Mouse (Mus musculus) hindbrain, embryonic 14.5 days (tissue): Measurements from ENCODE around the gene Heg1. TPM values are rescaled to one million over a fixed set of nuclear protein-coding genes. Genes with fewer than 3 reads are reported as not detected.

Experiments used
- ATAC-seq: fragments of 200-750 bp; cut with Nextera tagmentation; 2 replicates; pipeline ENCODE4 v1.8.0; 2017; ENCODE audit warnings: moderate number of reproducible peaks, mild to moderate bottlenecking, moderate TSS enrichment, moderate library complexity; ENCODE audit not compliant: low FRiP score
- DNase-seq: peaks from one replicate; pipeline ENCODE4 v3.0.0-alpha.2; 2015; ENCODE audit warnings: low spot score
- H3K27ac ChIP-seq: fragments of 300-500 bp; sonication (generic); 2 replicates; pipeline ENCODE4 v1.5.1; 2014; ENCODE audit warnings: mild to moderate bottlenecking, moderate library complexity
- H3K27me3 ChIP-seq: fragments of 300-500 bp; sonication (generic); 2 replicates; pipeline ENCODE4 v1.6.1; 2014; ENCODE audit warnings: mild to moderate bottlenecking, low read length, mixed read lengths; ENCODE audit not compliant: control insufficient read depth, insufficient read depth
- H3K36me3 ChIP-seq: fragments of 300-500 bp; sonication (generic); replicated peaks from 2 replicates; pipeline ENCODE4 v1.6.1; 2014; ENCODE audit not compliant: control insufficient read depth, insufficient read depth
- H3K4me1 ChIP-seq: fragments of 300-500 bp; sonication (generic); replicated peaks from 2 replicates; pipeline ENCODE4 v1.6.1; 2014; ENCODE audit warnings: antibody characterized with exemption, low read length, mixed read lengths; ENCODE audit not compliant: control insufficient read depth, insufficient read depth
- H3K4me2 ChIP-seq: fragments of 300-500 bp; sonication (generic); replicated peaks from 2 replicates; pipeline ENCODE4 v1.6.1; 2014; ENCODE audit warnings: mild to moderate bottlenecking, moderate library complexity
- H3K4me3 ChIP-seq: fragments of 300-500 bp; sonication (generic); replicated peaks from 2 replicates; pipeline ENCODE4 v1.5.1; 2014; ENCODE audit warnings: mild to moderate bottlenecking, low read length
- H3K9ac ChIP-seq: fragments of 300-500 bp; sonication (generic); 2 replicates; pipeline ENCODE4 v1.6.1; 2014
- H3K9me3 ChIP-seq: fragments of 300-500 bp; sonication (generic); 2 replicates; pipeline ENCODE4 v1.6.1; 2016; ENCODE audit warnings: low read length; ENCODE audit not compliant: control insufficient read depth
- WGBS: fragments of 180-500 bp; shearing (Covaris S2); extraction: QIAGEN DNeasy Blood & Tissue Kit; methylation state at CpG from one replicate; pipeline ENCODE4 v1.1.7; 2014; 5-methylcytosine and 5-hydroxymethylcytosine counted together
- polyA plus RNA-seq: library from polyadenylated mRNA; unstranded; fragments of >200 nt; fragmentation: Nextera tagmentation; extraction: Ambion mirVana; gene quantifications from 2 replicates; pipeline ENCODE4 v1.2.1, GENCODE M21; 2014

The Heg1 gene
- polyA plus RNA-seq, 1 experiment from 2014 or later = 10.7 TPM

DNA sequence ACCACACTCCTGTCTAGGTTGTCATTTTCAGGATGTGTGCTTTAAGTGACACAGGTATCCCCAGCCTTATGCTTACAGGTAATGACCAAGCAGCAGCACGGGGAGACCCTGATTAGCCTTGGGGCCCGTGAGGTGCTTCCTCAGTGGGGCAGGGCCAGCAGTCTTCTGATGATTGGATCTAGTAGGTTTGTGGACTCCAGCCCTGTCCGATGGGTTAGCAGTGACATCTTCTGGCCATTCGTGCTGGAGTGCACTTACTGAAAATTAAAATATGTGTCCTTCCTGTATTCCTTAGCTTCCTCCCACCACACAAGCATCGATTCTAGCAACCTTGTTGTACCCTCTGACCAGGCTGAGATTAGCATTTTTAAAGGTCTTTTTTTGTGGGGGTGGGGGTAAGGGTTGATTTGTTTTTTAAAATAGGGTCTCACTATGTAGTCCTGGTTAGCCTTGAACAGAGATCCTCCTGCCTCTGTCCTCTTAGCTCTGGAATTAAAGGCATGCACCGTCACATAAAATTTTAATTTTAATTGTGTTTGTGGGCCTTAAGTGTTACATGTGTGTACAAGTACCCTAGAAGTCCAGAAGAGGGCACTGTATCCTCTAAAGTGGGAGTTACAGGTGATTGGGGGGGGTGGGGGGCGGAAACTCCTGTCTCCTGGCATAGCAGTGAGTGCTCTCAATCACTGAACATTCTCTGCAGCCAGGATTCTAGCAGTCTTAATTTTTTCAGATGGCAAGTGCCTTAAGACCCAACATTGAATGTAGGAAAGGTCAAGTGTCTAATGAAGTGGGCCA is 60.7 kb downstream of the Heg1 start:
- 58% methylated on average over 7 of the region's 7 CpGs for WGBS
- no peak overlapping the region for H3K27ac ChIP-seq
- no peak overlapping the region for H3K4me3 ChIP-seq
- H3K4me2 ChIP-seq = no peak overlapping the region
- H3K27me3 ChIP-seq = no peaks in the 10 kb centered on the region
- DNase-seq = peak; percentile 76
- H3K9me3 ChIP-seq = no peaks in the 10 kb centered on the region
- peaks cover 13% of the 10 kb centered on the region; the same call in 1 of the 2 replicates for H3K4me1 ChIP-seq
- ATAC-seq = 0 out of 2 replicates have a peak, but pooled peaks have one; percentile 46
- no peak overlapping the region for H3K9ac ChIP-seq
- no peaks in the 10 kb centered on the region for H3K36me3 ChIP-seq

DNA sequence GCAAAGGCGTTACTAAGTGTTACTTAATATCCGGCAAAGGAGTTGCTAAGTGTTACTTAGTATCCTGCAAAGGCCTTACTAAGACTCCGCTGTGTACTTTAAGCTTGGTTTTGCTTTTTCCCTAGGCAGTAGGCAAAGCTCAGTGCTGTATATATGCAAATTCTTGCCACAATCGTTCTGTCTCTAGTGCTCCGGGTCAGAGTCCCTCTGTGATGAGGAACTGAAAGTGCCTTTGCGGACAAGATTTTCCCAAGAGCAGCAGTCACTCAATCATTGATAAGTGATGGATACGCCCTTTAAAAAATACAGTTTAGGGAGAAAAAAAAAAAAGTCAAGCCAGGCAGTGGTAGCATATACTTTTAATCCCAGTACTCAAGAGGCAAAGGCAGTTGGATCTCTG is 61.3 kb downstream of the Heg1 start:
- Histone ChIP-seq H3K4me3 (no peak overlapping the region), H3K4me1 (peaks cover 13% of the 10 kb centered on the region; the same call in 1 of the 2 replicates), H3K9ac (no peak overlapping the region), H3K27ac (no peak overlapping the region), H3K9me3 (no peaks in the 10 kb centered on the region), H3K4me2 (no peak overlapping the region), H3K36me3 (no peaks in the 10 kb centered on the region), H3K27me3 (no peaks in the 10 kb centered on the region)
- 85% methylated on average over 7 of the region's 7 CpGs for WGBS
- DNase-seq = no peak
- no peak for ATAC-seq

DNA sequence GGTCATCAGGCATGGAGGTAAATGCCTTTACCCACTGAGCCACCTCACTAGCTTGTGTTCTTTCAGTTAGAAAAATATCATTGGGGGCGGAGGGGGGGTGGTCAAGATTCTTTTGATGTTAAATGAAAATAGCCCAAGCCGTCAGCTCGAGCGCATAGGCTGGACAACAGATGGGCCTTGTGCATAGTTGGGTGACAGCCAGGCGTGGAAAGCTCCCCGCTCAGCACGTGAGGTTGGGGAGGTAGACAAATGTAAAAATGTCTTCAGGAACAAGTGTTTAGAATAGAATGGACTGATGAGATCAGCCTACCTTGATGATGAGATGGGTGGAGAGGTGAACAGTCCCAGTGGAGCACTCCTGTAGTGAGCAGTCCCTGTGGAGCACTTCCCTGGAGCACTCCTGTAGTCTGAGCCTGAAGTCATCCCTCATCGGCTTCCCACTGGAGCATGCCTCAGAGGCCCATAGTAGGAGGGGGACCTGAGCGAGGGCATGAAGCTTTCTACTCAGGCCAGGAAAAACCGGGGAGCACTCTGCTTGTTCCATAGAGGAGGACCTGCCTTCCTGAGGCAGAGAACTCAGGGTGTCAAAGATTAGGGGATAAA is 62.0 kb downstream of the Heg1 start:
- peaks cover 10% of the 10 kb centered on the region; the same call in 1 of the 2 replicates for H3K4me1 ChIP-seq
- no peak overlapping the region for H3K27ac ChIP-seq
- DNase-seq = no peak
- H3K4me3 ChIP-seq = no peak overlapping the region
- WGBS = 73% methylated on average over 10 of the region's 10 CpGs
- no peaks in the 10 kb centered on the region for H3K9me3 ChIP-seq
- no peak for ATAC-seq
- H3K36me3 ChIP-seq = no peaks in the 10 kb centered on the region
- no peak overlapping the region for H3K4me2 ChIP-seq
- H3K27me3 ChIP-seq = no peaks in the 10 kb centered on the region
- no peak overlapping the region for H3K9ac ChIP-seq

DNA sequence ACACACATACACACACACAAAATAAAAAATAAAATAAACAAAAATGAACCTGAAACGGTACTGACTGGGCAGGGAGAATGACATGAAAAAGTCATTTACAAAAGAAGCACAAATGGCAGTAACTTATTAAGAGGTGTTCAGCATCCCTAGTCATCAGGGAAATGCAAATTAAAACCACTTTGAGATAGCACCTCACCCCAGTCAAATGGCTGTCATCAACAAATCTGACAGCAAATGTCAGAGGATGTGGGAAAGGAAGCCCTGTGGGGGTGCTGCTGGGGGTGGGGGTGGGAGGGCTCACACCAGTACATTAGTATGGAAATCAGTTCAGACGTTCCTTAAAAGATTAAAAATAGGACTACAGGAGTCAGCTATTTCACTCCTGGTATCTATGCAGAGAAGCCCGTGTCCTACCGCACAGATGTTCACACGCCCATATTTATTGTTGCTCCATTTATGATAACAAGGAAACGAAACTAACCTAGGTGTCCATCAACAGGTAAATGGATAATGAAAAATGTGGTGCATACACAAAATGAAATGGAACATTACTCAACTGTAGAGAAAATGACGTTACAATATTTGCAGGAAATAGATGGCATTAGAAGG is 63.3 kb downstream of the Heg1 start:
- no peaks in the 10 kb centered on the region for H3K9me3 ChIP-seq
- WGBS = 61% methylated on average over 7 of the region's 7 CpGs

DNA sequence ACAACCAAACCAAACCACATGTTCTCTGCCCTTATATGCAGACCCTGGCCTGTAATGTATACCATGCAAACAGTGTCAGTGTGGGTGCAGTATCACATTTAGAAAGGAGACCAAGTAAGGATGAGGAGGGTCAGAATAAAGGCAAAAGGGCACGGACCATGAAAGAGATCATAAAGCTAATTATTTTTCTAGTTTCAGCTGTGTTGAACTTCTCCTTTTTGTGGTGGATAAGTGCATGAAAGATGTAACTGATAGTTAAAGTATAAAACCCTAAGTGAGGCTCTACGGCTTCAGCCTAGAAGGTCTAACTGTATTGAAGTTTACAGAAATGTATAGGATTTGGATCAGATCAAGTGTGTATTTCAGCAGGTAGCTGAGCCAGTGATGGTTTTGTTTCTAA is 63.8 kb downstream of the Heg1 start:
- H3K4me3 ChIP-seq = no peak overlapping the region
- no peaks in the 10 kb centered on the region for H3K27me3 ChIP-seq
- ATAC-seq (no peak), DNase-seq (no peak)
- no peaks in the 10 kb centered on the region for H3K4me1 ChIP-seq
- H3K36me3 ChIP-seq = 0 out of 2 replicates have a peak, but pooled peaks cover 3% of the 10 kb centered on the region
- 88% methylated on average over 2 of the region's 2 CpGs for WGBS
- no peak overlapping the region for H3K9ac ChIP-seq
- no peaks in the 10 kb centered on the region for H3K9me3 ChIP-seq
- no peak overlapping the region for H3K27ac ChIP-seq
- H3K4me2 ChIP-seq = no peak overlapping the region

More for the DNA sequence above, 63.3 kb downstream of the Heg1 start:
- H3K4me1 ChIP-seq = no peaks in the 10 kb centered on the region
- H3K27me3 ChIP-seq = no peaks in the 10 kb centered on the region
- H3K9ac ChIP-seq = no peak overlapping the region
- DNase-seq (no peak), ATAC-seq (no peak)
- H3K4me3 ChIP-seq = no peak overlapping the region
- H3K27ac ChIP-seq = no peak overlapping the region
- 0 out of 2 replicates have a peak, but pooled peaks cover 3% of the 10 kb centered on the region for H3K36me3 ChIP-seq
- H3K4me2 ChIP-seq = no peak overlapping the region

DNA sequence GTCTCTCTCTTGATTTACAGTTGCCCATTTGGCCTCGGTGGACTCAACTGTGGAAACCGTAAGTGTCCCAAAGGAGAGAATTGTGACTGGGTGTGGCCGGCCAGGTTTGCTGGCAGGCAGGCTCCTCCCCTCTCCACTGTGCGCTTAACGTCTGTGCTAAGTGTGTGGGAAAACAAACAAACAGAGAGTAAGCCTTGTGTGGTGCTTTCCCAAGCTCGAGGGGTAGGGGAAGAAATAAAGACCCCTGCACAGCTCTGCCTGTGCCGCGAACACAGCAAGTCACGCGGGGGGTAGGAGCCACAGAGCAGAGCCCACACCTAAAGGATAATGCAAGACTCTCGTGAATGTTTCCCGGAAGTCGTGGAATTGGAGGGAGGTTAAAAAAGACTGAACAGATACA is 67.0 kb downstream of the Heg1 start:
- DNase-seq = no peak
- no peak overlapping the region for H3K4me3 ChIP-seq
- H3K27me3 ChIP-seq = no peaks in the 10 kb centered on the region
- no peaks in the 10 kb centered on the region for H3K9me3 ChIP-seq
- no peak for ATAC-seq
- H3K27ac ChIP-seq = no peak overlapping the region
- 0 out of 2 replicates have a peak, but pooled peaks cover 3% of the 10 kb centered on the region for H3K36me3 ChIP-seq
- 0 out of 2 replicates have a peak overlapping the region, but pooled peaks have one; percentile 6 for H3K4me2 ChIP-seq
- no peaks in the 10 kb centered on the region for H3K4me1 ChIP-seq
- H3K9ac ChIP-seq = no peak overlapping the region
- 47% methylated on average over 13 of the region's 13 CpGs for WGBS

DNA sequence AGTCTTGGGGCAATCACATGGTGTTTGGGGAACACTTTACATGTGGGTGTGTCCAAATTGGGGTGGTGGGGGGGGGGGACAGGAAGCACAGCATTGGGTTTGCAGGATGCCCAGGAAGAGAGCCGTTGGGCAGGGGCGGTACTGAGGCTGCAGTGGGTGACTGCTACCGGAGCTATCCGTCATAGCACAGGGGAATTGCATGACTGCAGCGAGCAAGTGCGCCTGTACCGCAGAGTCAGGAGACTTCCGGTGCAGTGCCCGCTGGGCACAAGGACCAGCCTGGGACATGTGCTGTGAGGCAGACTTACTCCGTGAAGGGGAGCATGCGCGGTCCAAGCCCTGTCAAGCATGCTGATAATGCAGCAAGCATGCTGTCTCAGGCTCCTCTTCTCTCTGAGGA is 67.4 kb downstream of the Heg1 start:
- Histone ChIP-seq H3K9me3 (no peaks in the 10 kb centered on the region), H3K4me3 (no peak overlapping the region), H3K27ac (no peak overlapping the region), H3K27me3 (no peaks in the 10 kb centered on the region), H3K4me2 (0 out of 2 replicates have a peak overlapping the region, but pooled peaks have one; percentile 6), H3K9ac (no peak overlapping the region), H3K4me1 (no peaks in the 10 kb centered on the region), H3K36me3 (0 out of 2 replicates have a peak, but pooled peaks cover 3% of the 10 kb centered on the region)
- ATAC-seq (no peak), DNase-seq (no peak)
- WGBS = 75% methylated on average over 12 of the region's 12 CpGs

DNA sequence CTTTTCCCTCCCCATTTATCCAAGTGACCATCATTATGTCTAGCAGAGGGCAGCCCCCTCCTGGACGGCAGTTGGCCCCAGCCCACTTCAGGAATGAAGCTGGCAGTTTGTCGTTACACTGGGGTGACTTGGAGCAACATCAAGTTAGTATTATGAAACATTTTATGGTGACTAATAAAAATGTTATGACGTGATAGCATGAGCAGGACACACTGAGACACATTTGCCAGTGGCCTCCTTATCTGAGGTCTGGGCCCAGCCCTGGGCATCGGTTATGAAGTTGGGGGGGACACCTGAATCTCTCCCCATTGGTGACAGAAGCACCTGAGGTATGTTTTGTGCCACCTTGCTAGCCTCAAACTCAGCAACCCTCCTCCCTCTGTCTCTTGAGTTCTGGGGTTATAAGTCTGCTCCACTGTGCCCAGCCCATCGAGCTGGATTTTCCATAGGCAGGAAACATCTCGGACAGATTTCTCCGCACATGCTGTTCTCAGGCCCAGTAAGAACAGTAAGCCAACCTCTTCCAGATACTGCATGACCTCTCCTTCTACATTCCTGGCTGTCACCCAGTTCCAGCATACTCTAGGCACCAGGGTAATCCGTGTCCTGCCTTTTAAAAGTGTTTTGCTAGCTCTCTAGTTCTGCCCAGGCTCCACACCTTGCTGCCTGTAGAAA is 68.9 kb downstream of the Heg1 start:
- no peak for DNase-seq
- no peak overlapping the region for H3K4me3 ChIP-seq
- WGBS = 90% methylated on average over 8 of the region's 8 CpGs
- peaks cover 3% of the 10 kb centered on the region; the same call in 1 of the 2 replicates for H3K36me3 ChIP-seq
- no peak for ATAC-seq
- no peaks in the 10 kb centered on the region for H3K4me1 ChIP-seq
- no peaks in the 10 kb centered on the region for H3K27me3 ChIP-seq
- H3K4me2 ChIP-seq = no peak overlapping the region
- H3K27ac ChIP-seq = no peak overlapping the region
- H3K9ac ChIP-seq = no peak overlapping the region
- no peaks in the 10 kb centered on the region for H3K9me3 ChIP-seq

DNA sequence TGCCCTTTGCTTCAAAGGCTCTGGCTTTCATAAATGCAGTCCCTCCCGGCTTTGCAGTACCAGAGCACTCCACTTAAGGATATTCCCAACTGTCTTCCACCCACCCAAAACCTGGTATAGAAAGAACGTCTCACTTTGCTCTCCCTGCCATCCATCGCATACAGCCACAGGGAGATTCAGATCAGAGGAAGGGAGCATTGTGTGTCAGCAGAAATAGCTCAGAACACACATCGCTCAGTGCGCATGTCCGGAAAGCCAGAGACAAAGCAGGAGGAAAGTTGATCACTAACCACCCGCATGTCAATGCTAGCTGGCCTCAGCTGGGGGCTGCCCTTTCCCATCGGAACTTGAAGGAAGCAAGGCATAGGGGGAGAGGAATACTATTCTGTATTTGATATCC is 71.1 kb downstream of the Heg1 start:
- peaks cover 3% of the 10 kb centered on the region; the same call in 1 of the 2 replicates for H3K36me3 ChIP-seq
- DNase-seq (no peak), ATAC-seq (no peak)
- no peak overlapping the region for H3K4me3 ChIP-seq
- H3K4me2 ChIP-seq = no peak overlapping the region; the same call in 1 of the 2 replicates
- H3K4me1 ChIP-seq = no peaks in the 10 kb centered on the region
- H3K9me3 ChIP-seq = no peaks in the 10 kb centered on the region
- H3K9ac ChIP-seq = no peak overlapping the region
- 70% methylated on average over 8 of the region's 8 CpGs for whole genome bisulfite sequencing
- no peaks in the 10 kb centered on the region for H3K27me3 ChIP-seq
- H3K27ac ChIP-seq = no peak overlapping the region
